Mouse (Mus musculus): ENCODE measurements at regions not wholly inside any gene's neighbourhood (a gene's known extent, or its start where the extent isn't known, plus 50 kb on each side); places are given as distances from the start of the nearest gene placed in this dataset.
A peak's percentile ranks its signal among the peaks of the same experiment; 100 is the strongest.

GRCm38 (mm10) chr6:100162961-100163813, 124.1 kb downstream of the Rybp start:
- H3K4me2 ChIP-seq (ENCODE audit: low read depth), result peak overlapping the region; percentile 16; the same call in 1 of the 2 replicates
- no peaks in the 10 kb centered on the region for H3K36me3 ChIP-seq (ENCODE audit: insufficient read depth)
- no peak overlapping the region for H3K9ac ChIP-seq
- ATAC-seq (peak; percentile 95), DNase-seq (peak; percentile 79)
- no peaks in the 10 kb centered on the region for H3K27me3 ChIP-seq (ENCODE audit: insufficient read depth, low read length)
- no peaks in the 10 kb centered on the region for H3K9me3 ChIP-seq (ENCODE audit: low read length)
- 23% methylated on average over 17 of the region's 17 CpGs for WGBS
- TF ChIP-seq CTCF (IDR thresholded peaks at IDR 0.05; ENCODE audit: low read depth), result peak; percentile 69
- no peak overlapping the region for H3K27ac ChIP-seq (ENCODE audit: low read depth, low read length)
- H3K4me1 ChIP-seq (ENCODE audit: insufficient read depth), result peaks cover 13% of the 10 kb centered on the region
- H3K4me3 ChIP-seq (ENCODE audit: low read depth, low read length), result no peak overlapping the region

GRCm38 (mm10) chr6:100160670-100161069, 126.6 kb downstream of the Rybp start:
- Histone ChIP-seq H3K4me2 (ENCODE audit: low read depth) (no peak overlapping the region), H3K9ac (no peak overlapping the region), H3K27me3 (ENCODE audit: insufficient read depth, low read length) (no peaks in the 10 kb centered on the region), H3K4me1 (ENCODE audit: insufficient read depth) (peaks cover 13% of the 10 kb centered on the region), H3K27ac (ENCODE audit: low read depth, low read length) (no peak overlapping the region), H3K9me3 (ENCODE audit: low read length) (no peaks in the 10 kb centered on the region), H3K4me3 (ENCODE audit: low read depth, low read length) (no peak overlapping the region), H3K36me3 (ENCODE audit: insufficient read depth) (no peaks in the 10 kb centered on the region)
- WGBS, result 52% methylated on average over 8 of the region's 8 CpGs
- no peak for ATAC-seq
- no peak for TF ChIP-seq CTCF (IDR thresholded peaks at IDR 0.05; ENCODE audit: low read depth)
- no peak for DNase-seq

DNA sequence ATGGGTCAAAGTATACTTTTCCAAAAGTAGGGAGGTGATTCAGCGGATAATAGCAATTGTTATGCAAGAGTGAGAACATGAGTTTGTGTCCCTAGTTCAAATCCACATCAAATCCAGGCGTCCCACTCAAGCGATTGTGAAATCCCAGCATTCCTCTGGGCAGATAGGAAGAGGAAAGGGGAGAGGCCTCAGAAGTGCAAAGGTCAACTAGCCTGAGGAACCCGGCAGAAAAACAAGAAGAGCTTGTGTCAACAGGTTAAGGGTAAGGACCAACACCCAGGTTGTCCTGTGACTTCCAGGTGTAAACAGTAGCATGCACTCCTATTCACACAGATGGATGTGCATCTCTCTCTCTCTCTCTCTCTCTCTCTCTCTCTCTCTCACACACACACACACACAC, 127.5 kb downstream of the Rybp start:
- H3K4me1 ChIP-seq (ENCODE audit: insufficient read depth), result peaks cover 13% of the 10 kb centered on the region
- no peak for TF ChIP-seq CTCF (IDR thresholded peaks at IDR 0.05; ENCODE audit: low read depth)
- H3K27ac ChIP-seq (ENCODE audit: low read depth, low read length), result no peak overlapping the region
- ATAC-seq (no peak), DNase-seq (no peak)
- no peak overlapping the region for H3K9ac ChIP-seq
- no peak overlapping the region for H3K4me2 ChIP-seq (ENCODE audit: low read depth)
- WGBS, result 83% methylated on average over 4 of the region's 4 CpGs
- no peak overlapping the region for H3K4me3 ChIP-seq (ENCODE audit: low read depth, low read length)
- no peaks in the 10 kb centered on the region for H3K27me3 ChIP-seq (ENCODE audit: insufficient read depth, low read length)
- no peaks in the 10 kb centered on the region for H3K36me3 ChIP-seq (ENCODE audit: insufficient read depth)
- no peaks in the 10 kb centered on the region for H3K9me3 ChIP-seq (ENCODE audit: low read length)

- DNase-seq (no peak), ATAC-seq (no peak)
- H3K4me2 ChIP-seq (ENCODE audit: low read depth), result no peak overlapping the region
- H3K27me3 ChIP-seq (ENCODE audit: insufficient read depth, low read length), result no peaks in the 10 kb centered on the region
- H3K9ac ChIP-seq, result no peak overlapping the region
- TF ChIP-seq CTCF (IDR thresholded peaks at IDR 0.05; ENCODE audit: low read depth), result no peak
- no peak overlapping the region for H3K4me3 ChIP-seq (ENCODE audit: low read depth, low read length)
- H3K9me3 ChIP-seq (ENCODE audit: low read length), result no peaks in the 10 kb centered on the region
- H3K27ac ChIP-seq (ENCODE audit: low read depth, low read length), result no peak overlapping the region
- 76% methylated on average over 1 of the region's 1 CpGs for WGBS
- peaks cover 13% of the 10 kb centered on the region for H3K4me1 ChIP-seq (ENCODE audit: insufficient read depth)
- H3K36me3 ChIP-seq (ENCODE audit: insufficient read depth), result no peaks in the 10 kb centered on the region
Observed at GRCm38 (mm10) chr6:100159246-100159645, 128.0 kb downstream of the Rybp start.

DNA sequence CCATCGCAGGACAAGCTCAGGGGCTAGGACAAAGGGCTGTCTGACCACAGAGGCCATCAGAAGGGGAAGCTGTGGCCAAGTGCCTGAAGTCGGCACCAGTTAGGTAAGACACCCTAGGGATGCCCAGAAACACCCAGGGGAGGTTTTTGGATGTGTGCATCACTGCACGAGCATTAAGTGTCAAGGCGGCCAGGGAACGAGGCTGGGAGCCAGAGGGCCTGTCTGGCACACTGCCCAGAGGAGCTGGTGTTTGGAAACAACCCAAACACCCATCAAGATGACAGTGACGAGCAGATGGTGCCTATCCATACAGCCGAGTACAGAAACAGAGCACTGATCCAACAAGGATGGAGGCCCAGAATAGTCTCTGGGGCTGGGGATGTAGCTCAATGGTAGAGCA, 130.0 kb downstream of the Rybp start:
- DNase-seq, result peak; percentile 70
- Histone ChIP-seq H3K36me3 (ENCODE audit: insufficient read depth) (no peaks in the 10 kb centered on the region), H3K4me1 (ENCODE audit: insufficient read depth) (no peaks in the 10 kb centered on the region; the same call in 1 of the 2 replicates), H3K4me3 (ENCODE audit: low read depth, low read length) (no peak overlapping the region), H3K27me3 (ENCODE audit: insufficient read depth, low read length) (no peaks in the 10 kb centered on the region), H3K27ac (ENCODE audit: low read depth, low read length) (no peak overlapping the region), H3K4me2 (ENCODE audit: low read depth) (no peak overlapping the region), H3K9me3 (ENCODE audit: low read length) (no peaks in the 10 kb centered on the region), H3K9ac (no peak overlapping the region)
- ATAC-seq, result peak; percentile 75
- TF ChIP-seq CTCF (IDR thresholded peaks at IDR 0.05; ENCODE audit: low read depth), result no peak
- WGBS, result 21% methylated on average over 7 of the region's 7 CpGs

DNA sequence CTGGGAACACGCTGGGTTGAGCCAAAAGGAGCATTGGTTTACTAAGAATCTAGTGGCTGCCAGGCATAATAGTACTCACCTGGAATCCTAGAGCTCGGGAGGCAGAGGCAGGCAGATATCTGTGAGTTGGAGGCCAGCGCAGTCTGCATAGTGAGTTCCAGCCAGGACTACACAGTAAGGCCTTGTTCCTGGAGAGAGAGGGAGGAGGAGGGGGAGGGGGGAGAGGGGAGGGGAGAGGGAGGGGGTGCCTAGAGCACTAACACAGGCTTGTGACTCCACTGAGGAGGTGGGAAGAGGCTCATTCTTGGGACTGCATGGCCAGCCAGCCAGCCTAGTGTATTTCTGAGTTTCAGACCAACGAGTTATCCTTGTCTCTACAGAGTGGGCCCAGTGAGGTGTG, 131.1 kb downstream of the Rybp start:
- Histone ChIP-seq H3K9ac (no peak overlapping the region), H3K27me3 (ENCODE audit: insufficient read depth, low read length) (no peaks in the 10 kb centered on the region), H3K4me2 (ENCODE audit: low read depth) (no peak overlapping the region), H3K27ac (ENCODE audit: low read depth, low read length) (no peak overlapping the region), H3K9me3 (ENCODE audit: low read length) (no peaks in the 10 kb centered on the region), H3K4me1 (ENCODE audit: insufficient read depth) (no peaks in the 10 kb centered on the region; the same call in 1 of the 2 replicates), H3K36me3 (ENCODE audit: insufficient read depth) (no peaks in the 10 kb centered on the region), H3K4me3 (ENCODE audit: low read depth, low read length) (no peak overlapping the region)
- DNase-seq (no peak), ATAC-seq (no peak; the same call in 1 of the 2 replicates)
- TF ChIP-seq CTCF (IDR thresholded peaks at IDR 0.05; ENCODE audit: low read depth), result no peak
- WGBS, result 68% methylated on average over 4 of the region's 4 CpGs

DNA sequence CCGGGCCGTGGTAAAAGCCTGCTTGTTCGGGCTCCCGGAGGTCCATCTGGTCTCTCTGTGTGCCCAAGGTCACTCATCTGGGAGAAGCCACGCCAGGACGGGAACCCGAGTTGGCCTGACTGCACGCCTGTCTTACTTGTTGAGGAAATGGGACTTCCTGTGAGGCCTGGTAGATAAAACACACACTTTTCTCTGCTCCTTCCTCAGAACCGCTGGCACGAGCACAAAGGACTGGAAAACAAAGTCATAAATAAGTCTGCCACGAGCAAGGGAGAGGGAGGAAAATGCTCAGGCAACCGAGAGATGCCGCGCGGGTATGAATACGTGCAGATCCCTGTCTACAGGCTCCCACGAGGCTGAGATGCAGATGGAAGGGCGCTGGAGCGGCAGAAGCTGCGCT, 131.6 kb downstream of the Rybp start:
- DNase-seq, result peak; percentile 39

More for the DNA sequence above, 131.6 kb downstream of the Rybp start:
- Histone ChIP-seq H3K4me2 (ENCODE audit: low read depth) (no peak overlapping the region), H3K4me1 (ENCODE audit: insufficient read depth) (no peaks in the 10 kb centered on the region; the same call in 1 of the 2 replicates), H3K4me3 (ENCODE audit: low read depth, low read length) (no peak overlapping the region), H3K36me3 (ENCODE audit: insufficient read depth) (no peaks in the 10 kb centered on the region), H3K9ac (no peak overlapping the region), H3K27ac (ENCODE audit: low read depth, low read length) (no peak overlapping the region), H3K27me3 (ENCODE audit: insufficient read depth, low read length) (no peaks in the 10 kb centered on the region), H3K9me3 (ENCODE audit: low read length) (no peaks in the 10 kb centered on the region)
- no peak for TF ChIP-seq CTCF (IDR thresholded peaks at IDR 0.05; ENCODE audit: low read depth)
- peak; percentile 29; the same call in 1 of the 2 replicates for ATAC-seq
- 38% methylated on average over 20 of the region's 20 CpGs for WGBS
